Mouse (Mus musculus): ENCODE measurements around the gene Phlda2. TPM values are rescaled to one million over a fixed set of nuclear protein-coding genes. Genes with fewer than 3 reads are reported as not detected.

Phlda2 gene
- polyA plus RNA-seq, 1 experiment from 2014 or later, result 0.85 TPM

GRCm38 (mm10) chr7:143475876-143476275, 27.1 kb downstream of the Phlda2 start:
- no peaks in the 10 kb centered on the region for H3K9me3 ChIP-seq (ENCODE audit: control insufficient read depth, low read length)
- no peak overlapping the region for H3K4me3 ChIP-seq (ENCODE audit: low read depth, low read length)
- H3K4me2 ChIP-seq (ENCODE audit: low read depth), result no peak overlapping the region
- 65% methylated on average over 11 of the region's 11 CpGs for WGBS
- H3K9ac ChIP-seq (ENCODE audit: low read length), result no peak overlapping the region
- no peak for ATAC-seq (ENCODE audit: insufficient read depth, low FRiP score, low TSS enrichment)
- H3K4me1 ChIP-seq (ENCODE audit: control insufficient read depth, insufficient read depth, low read length), result no peaks in the 10 kb centered on the region
- no peak for DNase-seq (ENCODE audit: low spot score)
- H3K36me3 ChIP-seq (ENCODE audit: control insufficient read depth, insufficient read depth, low read length), result no peaks in the 10 kb centered on the region
- no peaks in the 10 kb centered on the region for H3K27me3 ChIP-seq (ENCODE audit: control insufficient read depth, insufficient read depth, low read length)
- H3K27ac ChIP-seq (ENCODE audit: low read depth, low read length), result no peak overlapping the region

- no peak overlapping the region for H3K4me3 ChIP-seq (ENCODE audit: low read depth, low read length)
- DNase-seq (ENCODE audit: low spot score), result no peak
Observed at GRCm38 (mm10) chr7:143474811-143475210, 28.1 kb downstream of the Phlda2 start.

GRCm38 (mm10) chr7:143473347-143474101, 29.4 kb downstream of the Phlda2 start, which contains the start of gene Slc22a18:
Gene Slc22a18 (plus strand): TSS chr7:143473736.
- no peaks in the 10 kb centered on the region for H3K9me3 ChIP-seq (ENCODE audit: control insufficient read depth, low read length)
- H3K4me2 ChIP-seq (ENCODE audit: low read depth), result no peak within 1 kb of the TSS
- no peak within 1 kb of the TSS for H3K27ac ChIP-seq (ENCODE audit: low read depth, low read length)
- DNase-seq (ENCODE audit: low spot score) (no peak), ATAC-seq (ENCODE audit: insufficient read depth, low FRiP score, low TSS enrichment) (no peak)
- H3K4me3 ChIP-seq (ENCODE audit: low read depth, low read length), result no peak within 1 kb of the TSS
- no peaks in the 10 kb centered on the region for H3K36me3 ChIP-seq (ENCODE audit: control insufficient read depth, insufficient read depth, low read length)
- no peaks in the 10 kb centered on the region for H3K4me1 ChIP-seq (ENCODE audit: control insufficient read depth, insufficient read depth, low read length)
- WGBS, result 38% methylated on average over 4 of the region's 4 CpGs
- H3K9ac ChIP-seq (ENCODE audit: low read length), result no peak within 1 kb of the TSS
- no peaks in the 10 kb centered on the region for H3K27me3 ChIP-seq (ENCODE audit: control insufficient read depth, insufficient read depth, low read length)

More at GRCm38 (mm10) chr7:143474811-143475210, 28.1 kb downstream of the Phlda2 start:
- no peak for ATAC-seq (ENCODE audit: insufficient read depth, low FRiP score, low TSS enrichment)
- Histone ChIP-seq H3K9ac (ENCODE audit: low read length) (no peak overlapping the region), H3K4me1 (ENCODE audit: control insufficient read depth, insufficient read depth, low read length) (no peaks in the 10 kb centered on the region), H3K27ac (ENCODE audit: low read depth, low read length) (no peak overlapping the region), H3K36me3 (ENCODE audit: control insufficient read depth, insufficient read depth, low read length) (no peaks in the 10 kb centered on the region), H3K27me3 (ENCODE audit: control insufficient read depth, insufficient read depth, low read length) (no peaks in the 10 kb centered on the region), H3K4me2 (ENCODE audit: low read depth) (no peak overlapping the region), H3K9me3 (ENCODE audit: control insufficient read depth, low read length) (no peaks in the 10 kb centered on the region)
- WGBS, result 37% methylated on average over 10 of the region's 10 CpGs

GRCm38 (mm10) chr7:143469946-143470345, 33.0 kb downstream of the Phlda2 start:
- DNase-seq (ENCODE audit: low spot score) (peak; percentile 83), ATAC-seq (ENCODE audit: insufficient read depth, low FRiP score, low TSS enrichment) (no peak)
- no peaks in the 10 kb centered on the region for H3K9me3 ChIP-seq (ENCODE audit: control insufficient read depth, low read length)
- peaks cover 4% of the 10 kb centered on the region for H3K4me1 ChIP-seq (ENCODE audit: control insufficient read depth, insufficient read depth, low read length)
- no peak overlapping the region for H3K4me3 ChIP-seq (ENCODE audit: low read depth, low read length)
- H3K27ac ChIP-seq (ENCODE audit: low read depth, low read length), result no peak overlapping the region
- 21% methylated on average over 8 of the region's 8 CpGs for WGBS
- H3K27me3 ChIP-seq (ENCODE audit: control insufficient read depth, insufficient read depth, low read length), result no peaks in the 10 kb centered on the region
- H3K36me3 ChIP-seq (ENCODE audit: control insufficient read depth, insufficient read depth, low read length), result no peaks in the 10 kb centered on the region
- H3K4me2 ChIP-seq (ENCODE audit: low read depth), result no peak overlapping the region
- no peak overlapping the region for H3K9ac ChIP-seq (ENCODE audit: low read length)

GRCm38 (mm10) chr7:143467714-143468113, 35.2 kb downstream of the Phlda2 start:
- WGBS, result 17% methylated on average over 6 of the region's 6 CpGs
- no peak overlapping the region for H3K4me3 ChIP-seq (ENCODE audit: low read depth, low read length)
- H3K27me3 ChIP-seq (ENCODE audit: control insufficient read depth, insufficient read depth, low read length), result 0 out of 2 replicates have a peak, but pooled peaks cover 4% of the 10 kb centered on the region
- no peak overlapping the region for H3K9ac ChIP-seq (ENCODE audit: low read length)
- no peaks in the 10 kb centered on the region for H3K9me3 ChIP-seq (ENCODE audit: control insufficient read depth, low read length)
- H3K27ac ChIP-seq (ENCODE audit: low read depth, low read length), result no peak overlapping the region
- ATAC-seq (ENCODE audit: insufficient read depth, low FRiP score, low TSS enrichment) (no peak), DNase-seq (ENCODE audit: low spot score) (no peak)
- no peak overlapping the region for H3K4me2 ChIP-seq (ENCODE audit: low read depth)
- peaks cover 7% of the 10 kb centered on the region for H3K4me1 ChIP-seq (ENCODE audit: control insufficient read depth, insufficient read depth, low read length)
- no peaks in the 10 kb centered on the region for H3K36me3 ChIP-seq (ENCODE audit: control insufficient read depth, insufficient read depth, low read length)

- Histone ChIP-seq H3K9me3 (ENCODE audit: control insufficient read depth, low read length) (no peaks in the 10 kb centered on the region), H3K4me2 (ENCODE audit: low read depth) (no peak overlapping the region), H3K27me3 (ENCODE audit: control insufficient read depth, insufficient read depth, low read length) (0 out of 2 replicates have a peak, but pooled peaks cover 4% of the 10 kb centered on the region), H3K9ac (ENCODE audit: low read length) (no peak overlapping the region), H3K27ac (ENCODE audit: low read depth, low read length) (no peak overlapping the region), H3K36me3 (ENCODE audit: control insufficient read depth, insufficient read depth, low read length) (no peaks in the 10 kb centered on the region), H3K4me1 (ENCODE audit: control insufficient read depth, insufficient read depth, low read length) (peaks cover 7% of the 10 kb centered on the region), H3K4me3 (ENCODE audit: low read depth, low read length) (no peak overlapping the region)
- DNase-seq (ENCODE audit: low spot score) (peak; percentile 86), ATAC-seq (ENCODE audit: insufficient read depth, low FRiP score, low TSS enrichment) (0 out of 2 replicates have a peak, but pooled peaks have one; percentile 26)
- WGBS, result 40% methylated on average over 14 of the region's 14 CpGs
Observed at GRCm38 (mm10) chr7:143466099-143466677, 36.8 kb downstream of the Phlda2 start.

- ATAC-seq (ENCODE audit: insufficient read depth, low FRiP score, low TSS enrichment), result no peak
- H3K4me3 ChIP-seq (ENCODE audit: low read depth, low read length), result peak overlapping the region; percentile 11
- no peaks in the 10 kb centered on the region for H3K36me3 ChIP-seq (ENCODE audit: control insufficient read depth, insufficient read depth, low read length)
- peak; percentile 67 for DNase-seq (ENCODE audit: low spot score)
- 0 out of 2 replicates have a peak, but pooled peaks cover 4% of the 10 kb centered on the region for H3K27me3 ChIP-seq (ENCODE audit: control insufficient read depth, insufficient read depth, low read length)
- 22% methylated on average over 54 of the region's 56 CpGs for WGBS
- H3K9me3 ChIP-seq (ENCODE audit: control insufficient read depth, low read length), result peaks cover 6% of the 10 kb centered on the region
- H3K27ac ChIP-seq (ENCODE audit: low read depth, low read length), result no peak overlapping the region
- H3K4me1 ChIP-seq (ENCODE audit: control insufficient read depth, insufficient read depth, low read length), result peaks cover 7% of the 10 kb centered on the region
- peak overlapping the region; percentile 36 for H3K4me2 ChIP-seq (ENCODE audit: low read depth)
- peak overlapping the region; percentile 42 for H3K9ac ChIP-seq (ENCODE audit: low read length)
Observed at GRCm38 (mm10) chr7:143464811-143465560, 38.0 kb downstream of the Phlda2 start.

- H3K4me3 ChIP-seq (ENCODE audit: low read depth, low read length), result no peak overlapping the region
- H3K9ac ChIP-seq (ENCODE audit: low read length), result no peak overlapping the region
- peak; percentile 83 for DNase-seq (ENCODE audit: low spot score)
- H3K27me3 ChIP-seq (ENCODE audit: control insufficient read depth, insufficient read depth, low read length), result 0 out of 2 replicates have a peak, but pooled peaks cover 4% of the 10 kb centered on the region
- ATAC-seq (ENCODE audit: insufficient read depth, low FRiP score, low TSS enrichment), result no peak
- H3K4me1 ChIP-seq (ENCODE audit: control insufficient read depth, insufficient read depth, low read length), result peaks cover 7% of the 10 kb centered on the region
- peaks cover 11% of the 10 kb centered on the region for H3K9me3 ChIP-seq (ENCODE audit: control insufficient read depth, low read length)
- H3K27ac ChIP-seq (ENCODE audit: low read depth, low read length), result no peak overlapping the region
- no peaks in the 10 kb centered on the region for H3K36me3 ChIP-seq (ENCODE audit: control insufficient read depth, insufficient read depth, low read length)
- H3K4me2 ChIP-seq (ENCODE audit: low read depth), result no peak overlapping the region
- 37% methylated on average over 11 of the region's 11 CpGs for WGBS
Observed at GRCm38 (mm10) chr7:143463865-143464415, 39.0 kb downstream of the Phlda2 start.

Data from neural tube, embryonic 11.5 days (tissue).